Mouse (Mus musculus): ENCODE measurements around the gene Pcdh15. TPM values are rescaled to one million over a fixed set of nuclear protein-coding genes. Genes with fewer than 3 reads are reported as not detected.

Pcdh15 gene
- polyA plus RNA-seq, 1 experiment from 2014 or later: 14.9 TPM

DNA sequence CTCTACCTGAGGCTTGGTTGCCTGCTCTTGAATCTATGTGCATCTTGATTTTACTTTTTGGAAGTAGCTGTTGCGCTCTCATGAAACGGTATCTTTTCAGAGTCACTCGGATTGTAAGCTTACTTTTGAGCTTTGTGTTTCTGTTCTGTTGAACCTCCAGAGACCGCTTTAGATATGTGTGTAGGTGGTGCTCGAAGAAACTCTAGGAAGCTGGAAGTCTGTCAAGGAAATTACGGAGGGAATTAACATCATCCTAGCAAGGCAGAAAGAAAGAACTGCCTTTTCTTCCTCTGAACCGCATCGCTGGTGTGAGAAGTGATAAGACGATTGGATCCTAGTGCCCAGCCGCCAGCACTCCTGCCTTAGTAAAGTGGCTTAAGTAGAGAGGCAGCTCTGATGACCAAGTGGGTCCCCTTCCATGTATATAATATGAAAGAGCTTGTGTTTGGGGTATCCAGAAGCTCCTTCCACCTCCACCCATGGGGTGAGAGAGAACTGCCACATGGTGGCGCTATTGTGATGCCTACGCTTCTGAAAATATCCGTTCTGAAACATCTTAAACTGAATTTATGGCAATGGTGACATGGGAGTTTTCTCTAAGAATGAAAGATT, 4.3 kb downstream of the Pcdh15 start:
- Histone ChIP-seq H3K9ac (no peak overlapping the region), H3K4me2 (replicated peaks) (no peak overlapping the region), H3K4me1 (replicated peaks; ENCODE audit: control insufficient read depth, insufficient read depth, low read length) (0 out of 2 replicates have a peak, but pooled peaks cover 2% of the 10 kb centered on the region), H3K27ac (no peak overlapping the region), H3K36me3 (replicated peaks; ENCODE audit: control insufficient read depth, insufficient read depth) (no peaks in the 10 kb centered on the region), H3K27me3 (ENCODE audit: control insufficient read depth, insufficient read depth, low read length) (peaks cover 17% of the 10 kb centered on the region; the same call in 1 of the 2 replicates), H3K9me3 (ENCODE audit: control insufficient read depth, low read length) (no peaks in the 10 kb centered on the region), H3K4me3 (replicated peaks; ENCODE audit: low read length) (no peak overlapping the region)
- WGBS: 78% methylated on average over 13 of the region's 13 CpGs
- DNase-seq (ENCODE audit: low spot score) (no peak), ATAC-seq (ENCODE audit: low FRiP score) (no peak)

DNA sequence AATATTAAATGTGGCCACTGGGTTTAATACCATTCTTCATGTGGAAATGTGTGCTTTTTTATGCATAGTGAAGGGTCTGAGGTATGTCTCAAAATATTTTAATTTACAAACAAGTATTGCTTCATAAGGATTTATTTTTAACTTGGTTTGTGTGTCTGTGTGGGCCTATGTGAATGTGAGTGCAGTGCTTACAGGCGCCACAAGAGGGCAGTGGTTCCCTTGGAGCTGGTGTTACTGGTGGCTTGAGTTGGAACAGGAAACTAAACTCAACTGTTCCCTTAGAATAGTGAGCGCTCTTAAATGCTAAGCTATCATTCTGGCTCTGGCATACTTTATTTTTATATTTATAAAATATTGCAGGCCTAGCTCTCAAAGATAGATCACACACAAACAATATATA, 6.8 kb downstream of the Pcdh15 start:
- no peaks in the 10 kb centered on the region for H3K36me3 ChIP-seq (replicated peaks; ENCODE audit: control insufficient read depth, insufficient read depth)
- 0 out of 2 replicates have a peak, but pooled peaks cover 8% of the 10 kb centered on the region for H3K27me3 ChIP-seq (ENCODE audit: control insufficient read depth, insufficient read depth, low read length)
- H3K4me2 ChIP-seq (replicated peaks): no peak overlapping the region
- H3K27ac ChIP-seq: no peak overlapping the region
- 53% methylated on average over 2 of the region's 2 CpGs for WGBS
- no peaks in the 10 kb centered on the region for H3K4me1 ChIP-seq (replicated peaks; ENCODE audit: control insufficient read depth, insufficient read depth, low read length)
- H3K9ac ChIP-seq: no peak overlapping the region
- DNase-seq (ENCODE audit: low spot score): peak; percentile 54
- no peak for ATAC-seq (ENCODE audit: low FRiP score)
- no peaks in the 10 kb centered on the region for H3K9me3 ChIP-seq (ENCODE audit: control insufficient read depth, low read length)
- no peak overlapping the region for H3K4me3 ChIP-seq (replicated peaks; ENCODE audit: low read length)

DNA sequence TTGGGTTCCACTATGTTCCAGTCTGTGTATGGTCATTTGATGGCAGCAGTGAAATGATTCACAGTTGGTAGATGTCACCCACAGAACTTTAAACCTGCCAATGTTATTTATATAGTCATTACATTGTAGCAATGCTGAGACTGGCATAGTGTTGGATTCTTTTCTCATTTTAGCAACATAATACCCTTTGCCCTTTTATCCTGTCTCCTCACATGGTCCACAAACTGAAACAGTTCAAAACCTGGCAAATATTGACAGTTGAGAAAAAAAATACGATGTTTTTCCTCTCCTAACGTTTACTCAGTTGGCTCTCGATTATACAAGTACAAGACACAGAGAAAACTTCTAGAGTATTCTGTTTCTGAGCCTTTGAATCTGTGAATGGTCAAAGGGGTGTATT, 38.8 kb downstream of the Pcdh15 start:
- H3K4me1 ChIP-seq (replicated peaks; ENCODE audit: control insufficient read depth, insufficient read depth, low read length): no peaks in the 10 kb centered on the region
- no peaks in the 10 kb centered on the region for H3K27me3 ChIP-seq (ENCODE audit: control insufficient read depth, insufficient read depth, low read length)
- H3K36me3 ChIP-seq (replicated peaks; ENCODE audit: control insufficient read depth, insufficient read depth): no peaks in the 10 kb centered on the region
- 80% methylated on average over 3 of the region's 3 CpGs for WGBS
- no peak overlapping the region for H3K4me3 ChIP-seq (replicated peaks; ENCODE audit: low read length)
- ATAC-seq (ENCODE audit: low FRiP score): no peak
- no peak overlapping the region for H3K4me2 ChIP-seq (replicated peaks)
- no peak overlapping the region for H3K27ac ChIP-seq
- DNase-seq (ENCODE audit: low spot score): no peak
- H3K9ac ChIP-seq: no peak overlapping the region
- H3K9me3 ChIP-seq (ENCODE audit: control insufficient read depth, low read length): no peaks in the 10 kb centered on the region

DNA sequence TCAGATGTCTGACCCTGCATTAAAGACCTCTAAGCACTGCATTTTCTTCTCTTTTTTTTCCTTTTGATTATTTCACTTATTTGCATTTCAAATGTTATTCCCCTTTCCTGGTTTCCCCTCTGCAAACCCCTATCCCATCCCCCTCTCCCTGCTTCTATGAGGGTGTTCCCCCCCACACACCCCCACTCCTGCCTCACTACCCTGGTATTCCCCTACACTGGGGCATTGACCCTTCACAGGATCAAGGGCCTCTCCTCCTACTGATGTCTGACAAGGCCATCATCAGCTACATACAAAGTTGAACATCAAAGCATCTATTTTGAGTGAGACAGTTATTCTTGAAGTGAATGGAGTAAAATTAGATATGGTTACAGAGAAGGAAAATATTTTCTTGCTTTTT, 48.4 kb downstream of the Pcdh15 start:
- no peaks in the 10 kb centered on the region for H3K36me3 ChIP-seq (replicated peaks; ENCODE audit: control insufficient read depth, insufficient read depth)

DNA sequence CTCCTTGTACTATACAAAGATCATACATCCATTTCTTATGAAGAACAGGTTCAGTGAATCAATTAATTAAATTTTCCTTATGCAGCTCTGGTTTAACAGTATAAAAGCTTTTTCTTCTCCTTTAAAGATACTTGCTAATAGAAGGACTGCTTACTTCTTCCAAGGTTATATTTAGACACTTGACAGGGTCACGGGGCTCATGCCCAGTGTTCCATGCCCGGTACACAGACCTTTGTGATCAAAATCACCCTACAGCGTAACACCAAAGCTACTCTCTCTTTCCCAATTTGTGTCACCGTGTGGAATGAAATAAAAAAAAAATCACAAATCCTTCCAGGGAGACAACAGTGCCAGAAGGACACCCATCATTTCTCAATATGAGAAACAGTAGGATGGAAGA, 48.8 kb downstream of the Pcdh15 start:
- Histone ChIP-seq H3K27me3 (ENCODE audit: control insufficient read depth, insufficient read depth, low read length) (no peaks in the 10 kb centered on the region), H3K4me3 (replicated peaks; ENCODE audit: low read length) (no peak overlapping the region), H3K9ac (no peak overlapping the region), H3K9me3 (ENCODE audit: control insufficient read depth, low read length) (no peaks in the 10 kb centered on the region), H3K4me1 (replicated peaks; ENCODE audit: control insufficient read depth, insufficient read depth, low read length) (no peaks in the 10 kb centered on the region), H3K36me3 (replicated peaks; ENCODE audit: control insufficient read depth, insufficient read depth) (no peaks in the 10 kb centered on the region), H3K27ac (no peak overlapping the region), H3K4me2 (replicated peaks) (no peak overlapping the region)
- no peak for ATAC-seq (ENCODE audit: low FRiP score)
- WGBS: 60% methylated on average over 4 of the region's 4 CpGs
- DNase-seq (ENCODE audit: low spot score): no peak

More for the DNA sequence above, 48.4 kb downstream of the Pcdh15 start:
- Histone ChIP-seq H3K4me1 (replicated peaks; ENCODE audit: control insufficient read depth, insufficient read depth, low read length) (no peaks in the 10 kb centered on the region), H3K27ac (no peak overlapping the region), H3K4me2 (replicated peaks) (no peak overlapping the region), H3K27me3 (ENCODE audit: control insufficient read depth, insufficient read depth, low read length) (no peaks in the 10 kb centered on the region), H3K9ac (no peak overlapping the region), H3K4me3 (replicated peaks; ENCODE audit: low read length) (no peak overlapping the region), H3K9me3 (ENCODE audit: control insufficient read depth, low read length) (no peaks in the 10 kb centered on the region)
- DNase-seq (ENCODE audit: low spot score) (no peak), ATAC-seq (ENCODE audit: low FRiP score) (no peak)

DNA sequence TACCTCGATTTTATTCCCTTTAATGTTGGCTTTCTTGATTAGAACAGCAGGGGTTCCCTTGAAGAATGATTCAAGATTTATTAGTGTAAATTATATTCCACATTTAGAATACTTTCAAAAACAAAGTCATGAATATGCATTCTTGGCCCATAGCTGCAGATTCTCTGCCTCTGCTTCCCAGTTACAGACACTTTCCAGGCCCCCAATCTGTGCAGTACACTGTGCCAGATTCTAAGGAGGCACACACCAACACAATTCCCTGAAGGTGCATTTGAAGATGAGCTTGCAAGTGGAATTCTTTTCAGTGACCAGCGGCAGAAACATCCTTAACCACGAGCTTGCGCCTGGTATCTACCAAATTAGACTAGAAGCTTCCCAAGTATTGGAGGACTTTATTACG, 55.4 kb downstream of the Pcdh15 start:
- no peak for DNase-seq (ENCODE audit: low spot score)
- H3K4me2 ChIP-seq (replicated peaks): no peak overlapping the region
- H3K9ac ChIP-seq: no peak overlapping the region
- H3K27ac ChIP-seq: no peak overlapping the region
- no peak overlapping the region for H3K4me3 ChIP-seq (replicated peaks; ENCODE audit: low read length)
- H3K9me3 ChIP-seq (ENCODE audit: control insufficient read depth, low read length): no peaks in the 10 kb centered on the region
- H3K4me1 ChIP-seq (replicated peaks; ENCODE audit: control insufficient read depth, insufficient read depth, low read length): no peaks in the 10 kb centered on the region
- no peaks in the 10 kb centered on the region for H3K36me3 ChIP-seq (replicated peaks; ENCODE audit: control insufficient read depth, insufficient read depth)
- no peak for ATAC-seq (ENCODE audit: low FRiP score)
- no peaks in the 10 kb centered on the region for H3K27me3 ChIP-seq (ENCODE audit: control insufficient read depth, insufficient read depth, low read length)
- 89% methylated on average over 5 of the region's 5 CpGs for WGBS

DNA sequence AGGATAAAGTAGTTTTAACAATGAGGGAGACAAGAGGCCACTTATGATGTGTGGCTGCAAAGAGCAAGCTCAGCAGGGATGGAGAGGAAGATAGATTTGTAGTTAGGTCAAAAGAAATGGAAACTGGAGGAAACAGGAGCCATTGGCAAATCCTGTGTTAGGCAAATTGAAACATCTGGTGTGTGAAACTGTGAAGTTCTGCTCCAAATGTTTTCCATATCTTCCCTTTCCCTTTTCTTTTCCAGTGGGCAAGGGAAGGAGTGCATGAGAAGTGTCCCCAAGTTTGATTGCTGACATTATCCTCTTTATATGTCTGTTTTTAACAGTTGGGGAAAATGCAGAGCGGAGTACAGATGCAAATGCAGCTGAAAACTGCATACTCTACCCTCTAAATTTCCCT, 62.6 kb downstream of the Pcdh15 start:
- no peak for DNase-seq (ENCODE audit: low spot score)
- no peak overlapping the region for H3K9ac ChIP-seq
- H3K4me3 ChIP-seq (replicated peaks; ENCODE audit: low read length): no peak overlapping the region

DNA sequence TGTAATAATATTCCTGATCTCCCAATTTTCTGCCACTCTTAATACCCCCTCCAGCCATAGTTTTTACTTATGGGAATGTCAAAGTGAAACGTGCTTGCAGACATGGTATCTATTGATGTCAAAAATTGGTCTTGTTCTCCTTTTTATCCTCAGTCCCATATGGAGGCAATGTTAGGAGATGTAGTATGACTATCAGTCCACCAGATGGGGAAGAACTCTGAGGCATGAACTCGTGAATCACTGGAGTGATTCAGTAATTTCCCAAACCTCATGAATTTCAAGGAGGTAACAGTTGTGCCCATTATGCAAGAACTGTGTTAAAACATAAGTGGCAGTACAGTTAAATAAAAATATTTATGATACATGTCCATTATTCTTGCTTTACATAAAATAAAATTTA, 116.9 kb downstream of the Pcdh15 start:
- H3K4me3 ChIP-seq (replicated peaks; ENCODE audit: low read length): no peak overlapping the region
- no peak overlapping the region for H3K9ac ChIP-seq
- H3K27me3 ChIP-seq (ENCODE audit: control insufficient read depth, insufficient read depth, low read length): no peaks in the 10 kb centered on the region
- no peaks in the 10 kb centered on the region for H3K36me3 ChIP-seq (replicated peaks; ENCODE audit: control insufficient read depth, insufficient read depth)
- H3K9me3 ChIP-seq (ENCODE audit: control insufficient read depth, low read length): no peaks in the 10 kb centered on the region
- H3K27ac ChIP-seq: no peak overlapping the region
- DNase-seq (ENCODE audit: low spot score) (no peak), ATAC-seq (ENCODE audit: low FRiP score) (no peak)
- no peaks in the 10 kb centered on the region for H3K4me1 ChIP-seq (replicated peaks; ENCODE audit: control insufficient read depth, insufficient read depth, low read length)
- 70% methylated on average over 2 of the region's 2 CpGs for WGBS
- no peak overlapping the region for H3K4me2 ChIP-seq (replicated peaks)

More for the DNA sequence above, 62.6 kb downstream of the Pcdh15 start:
- Histone ChIP-seq H3K27me3 (ENCODE audit: control insufficient read depth, insufficient read depth, low read length) (no peaks in the 10 kb centered on the region), H3K27ac (no peak overlapping the region), H3K36me3 (replicated peaks; ENCODE audit: control insufficient read depth, insufficient read depth) (no peaks in the 10 kb centered on the region), H3K9me3 (ENCODE audit: control insufficient read depth, low read length) (no peaks in the 10 kb centered on the region), H3K4me1 (replicated peaks; ENCODE audit: control insufficient read depth, insufficient read depth, low read length) (no peaks in the 10 kb centered on the region), H3K4me2 (replicated peaks) (no peak overlapping the region)
- no peak for ATAC-seq (ENCODE audit: low FRiP score)
- WGBS: 97% methylated on average over 1 of the region's 1 CpGs

DNA sequence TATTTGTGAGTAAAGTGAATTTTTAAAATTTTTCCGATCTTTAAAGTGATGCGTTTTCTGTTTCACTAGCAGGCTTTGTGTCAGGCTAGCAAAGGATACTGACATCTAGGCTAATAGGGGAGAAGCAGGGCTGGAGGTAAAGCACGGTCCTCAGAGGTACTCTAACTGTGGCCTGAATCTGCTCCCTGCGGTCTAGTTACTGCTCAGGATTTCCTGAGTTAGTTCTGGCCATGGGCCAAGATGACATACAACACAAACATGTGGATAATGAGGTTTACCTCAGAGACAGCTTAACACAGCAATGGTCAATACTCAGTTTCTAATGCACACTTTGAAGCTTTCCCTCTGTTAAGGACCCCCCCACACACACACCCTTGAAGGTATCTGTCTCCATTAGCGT, 143.2 kb downstream of the Pcdh15 start:
- 79% methylated on average over 5 of the region's 5 CpGs for WGBS
- H3K9ac ChIP-seq: no peak overlapping the region
- ATAC-seq (ENCODE audit: low FRiP score) (no peak), DNase-seq (ENCODE audit: low spot score) (no peak)
- H3K4me2 ChIP-seq (replicated peaks): no peak overlapping the region
- H3K4me3 ChIP-seq (replicated peaks; ENCODE audit: low read length): no peak overlapping the region
- no peaks in the 10 kb centered on the region for H3K4me1 ChIP-seq (replicated peaks; ENCODE audit: control insufficient read depth, insufficient read depth, low read length)
- H3K9me3 ChIP-seq (ENCODE audit: control insufficient read depth, low read length): no peaks in the 10 kb centered on the region
- no peaks in the 10 kb centered on the region for H3K36me3 ChIP-seq (replicated peaks; ENCODE audit: control insufficient read depth, insufficient read depth)
- no peaks in the 10 kb centered on the region for H3K27me3 ChIP-seq (ENCODE audit: control insufficient read depth, insufficient read depth, low read length)
- no peak overlapping the region for H3K27ac ChIP-seq

DNA sequence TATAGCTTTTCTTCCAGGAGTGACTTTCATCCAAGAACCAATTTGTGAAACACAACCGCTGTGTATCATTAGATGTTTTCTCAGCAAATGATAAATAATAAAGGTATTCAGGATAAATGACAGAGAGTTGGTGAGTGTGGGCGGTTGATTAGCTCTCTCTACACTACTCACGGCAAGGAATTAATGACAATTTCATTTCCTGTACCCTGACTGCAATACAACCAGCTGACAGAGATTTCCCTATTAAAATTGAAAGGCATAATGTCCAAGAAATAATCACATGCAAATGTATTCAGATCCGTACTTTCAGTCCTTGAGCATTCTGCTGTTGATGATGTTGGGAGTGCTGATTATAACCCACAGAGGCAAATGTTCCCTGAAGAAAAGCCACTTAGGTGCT, 181.3 kb downstream of the Pcdh15 start:
- Histone ChIP-seq H3K27ac (no peak overlapping the region), H3K4me1 (replicated peaks; ENCODE audit: control insufficient read depth, insufficient read depth, low read length) (no peaks in the 10 kb centered on the region), H3K9ac (no peak overlapping the region), H3K36me3 (replicated peaks; ENCODE audit: control insufficient read depth, insufficient read depth) (no peaks in the 10 kb centered on the region), H3K4me3 (replicated peaks; ENCODE audit: low read length) (no peak overlapping the region), H3K4me2 (replicated peaks) (no peak overlapping the region), H3K27me3 (ENCODE audit: control insufficient read depth, insufficient read depth, low read length) (no peaks in the 10 kb centered on the region), H3K9me3 (ENCODE audit: control insufficient read depth, low read length) (no peaks in the 10 kb centered on the region)
- no peak for ATAC-seq (ENCODE audit: low FRiP score)
- WGBS: 62% methylated on average over 4 of the region's 4 CpGs
- no peak for DNase-seq (ENCODE audit: low spot score)

All from hindbrain, embryonic 14.5 days (tissue).